Mouse (Mus musculus): ENCODE measurements around the gene Rnf111.

Gene Rnf111

GRCm38 (mm10) chr9:70396083-70396482 is 107.4 kb downstream of the Rnf111 start:
- in situ Hi-C loops (cut with MboI, MseI) = loop anchor here (10.0 kb wide), 1 partner anchor 291 kb away; no protein-coding TSS in a partner anchor

DNA sequence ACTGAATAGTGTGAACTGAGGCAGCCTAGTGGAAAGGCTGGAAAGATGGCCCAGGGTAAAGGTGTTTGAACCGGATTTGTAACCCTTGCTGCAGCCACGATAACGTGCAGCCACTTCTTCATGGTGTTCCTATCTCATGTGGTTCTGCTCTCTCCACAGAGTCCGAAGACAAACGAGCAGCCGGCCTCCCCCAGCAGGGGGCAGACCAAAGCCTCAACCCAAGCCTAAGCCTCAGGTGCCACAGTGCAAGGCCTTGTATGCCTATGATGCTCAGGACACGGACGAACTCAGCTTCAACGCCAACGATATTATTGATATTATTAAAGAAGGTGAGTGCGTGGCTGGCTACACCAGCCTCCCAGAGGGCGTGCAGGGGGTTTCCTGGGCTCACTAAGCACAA is 107.9 kb downstream of the Rnf111 start:
- in situ Hi-C loops (cut with MboI, MseI) = loop anchor here (10.0 kb wide), 1 partner anchor 291 kb away; no protein-coding TSS in a partner anchor

- in situ Hi-C loops (cut with MboI, MseI) = loop anchor here (10.0 kb wide), 1 partner anchor 288 kb away; no protein-coding TSS in a partner anchor
Measured at GRCm38 (mm10) chr9:70392563-70392907, 111.0 kb downstream of the Rnf111 start.

DNA sequence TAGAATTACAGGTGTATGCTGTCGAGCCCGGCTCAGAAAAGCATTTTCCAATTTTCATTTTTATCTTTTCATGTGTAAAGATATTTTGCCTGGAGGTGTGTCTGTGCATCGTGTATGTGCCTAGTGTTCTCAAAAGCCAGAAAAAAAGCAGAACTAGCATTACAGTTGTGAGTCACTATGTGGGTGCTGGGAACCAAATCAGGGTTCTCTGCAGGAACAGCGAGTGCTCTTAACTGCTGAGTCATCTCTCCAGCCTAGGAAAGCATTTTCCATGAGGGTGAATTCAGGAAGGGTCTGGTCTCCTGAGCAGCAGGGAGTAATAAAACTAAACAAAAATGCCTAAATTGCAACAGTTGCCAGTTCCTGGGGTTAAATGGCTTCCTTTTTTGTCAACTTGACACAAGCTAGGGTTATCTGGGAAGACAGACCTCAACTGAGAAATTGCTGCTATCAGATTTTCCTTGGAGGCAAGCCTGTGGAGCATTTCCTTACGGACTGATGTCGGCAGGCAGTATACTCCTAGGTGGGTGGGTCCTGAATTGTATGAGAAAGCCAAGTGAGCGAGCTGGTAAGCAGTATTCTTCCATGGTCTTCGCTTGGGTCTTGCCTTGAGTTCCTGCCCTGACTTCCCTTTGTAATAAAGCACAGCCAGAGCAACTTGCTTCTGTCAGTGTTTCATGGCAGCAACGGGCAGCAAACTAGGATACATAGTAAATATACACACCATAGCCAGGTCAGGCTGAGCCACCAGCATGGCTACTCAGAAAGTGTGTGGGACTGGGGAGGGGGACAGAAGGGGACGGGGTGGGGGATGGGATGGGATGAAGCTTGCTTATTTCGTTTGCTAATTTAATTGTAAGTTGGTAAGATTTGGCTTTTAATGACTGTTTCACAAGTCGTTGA is 111.6 kb downstream of the Rnf111 start:
- in situ Hi-C loops (cut with MboI, MseI) = loop anchor here (10.0 kb wide), 1 partner anchor 287 kb away; no protein-coding TSS in a partner anchor

GRCm38 (mm10) chr9:70391042-70391441 is 112.5 kb downstream of the Rnf111 start:
- in situ Hi-C loops (cut with MboI, MseI) = loop anchor here (10.0 kb wide), 1 partner anchor 286 kb away; no protein-coding TSS in a partner anchor

GRCm38 (mm10) chr9:70389548-70389947 is 114.0 kb downstream of the Rnf111 start:
- in situ Hi-C loops (cut with MboI, MseI) = no loop called here

- in situ Hi-C loops (cut with MboI, MseI) = no loop called here
Measured at GRCm38 (mm10) chr9:70387410-70388119, 116.0 kb downstream of the Rnf111 start.

- in situ Hi-C loops (cut with MboI, MseI) = no loop called here
Measured at GRCm38 (mm10) chr9:70384958-70385728, 118.4 kb downstream of the Rnf111 start.

DNA sequence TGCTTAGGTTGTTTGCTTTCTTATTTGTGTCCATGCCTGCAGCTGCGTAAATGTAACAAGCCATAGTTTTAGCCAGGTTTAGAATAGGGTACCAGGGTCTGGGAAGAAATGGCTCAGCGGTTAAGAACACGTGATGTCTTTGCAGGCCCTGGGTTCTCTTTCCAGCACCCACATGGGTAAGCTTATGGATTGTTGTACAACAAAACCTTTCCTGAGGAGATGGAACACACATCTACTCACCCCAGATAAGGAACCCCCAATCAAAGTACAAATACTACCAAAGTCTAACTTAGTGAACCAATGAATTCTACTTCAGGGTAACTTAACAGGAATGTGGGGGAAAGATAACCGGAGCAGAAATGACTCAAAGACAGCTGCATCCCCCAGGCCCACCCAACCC is 119.0 kb downstream of the Rnf111 start:
- in situ Hi-C loops (cut with MboI, MseI) = no loop called here

DNA sequence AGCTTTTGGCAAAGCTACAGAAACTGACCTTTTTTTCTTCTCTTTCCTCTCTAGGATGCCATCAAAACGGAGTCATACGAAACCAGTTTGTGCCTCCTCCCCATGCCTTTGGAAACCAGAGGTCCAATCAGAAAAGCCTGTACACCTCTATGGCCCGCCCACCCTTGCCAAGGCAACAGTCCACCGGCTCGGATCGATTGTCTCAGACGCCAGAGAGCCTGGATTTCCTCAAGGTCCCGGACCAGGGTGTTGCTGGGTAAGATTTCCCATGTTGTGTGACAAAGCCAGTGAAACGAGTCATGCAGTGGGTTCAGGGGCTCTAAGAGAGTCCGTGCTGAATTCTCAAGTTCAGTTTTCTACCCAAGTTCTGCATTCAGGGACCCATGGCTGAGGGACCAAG is 119.8 kb downstream of the Rnf111 start:
- in situ Hi-C loops (cut with MboI, MseI) = no loop called here

GRCm38 (mm10) chr9:70382091-70382490 is 121.4 kb downstream of the Rnf111 start:
- in situ Hi-C loops (cut with MboI, MseI) = no loop called here

DNA sequence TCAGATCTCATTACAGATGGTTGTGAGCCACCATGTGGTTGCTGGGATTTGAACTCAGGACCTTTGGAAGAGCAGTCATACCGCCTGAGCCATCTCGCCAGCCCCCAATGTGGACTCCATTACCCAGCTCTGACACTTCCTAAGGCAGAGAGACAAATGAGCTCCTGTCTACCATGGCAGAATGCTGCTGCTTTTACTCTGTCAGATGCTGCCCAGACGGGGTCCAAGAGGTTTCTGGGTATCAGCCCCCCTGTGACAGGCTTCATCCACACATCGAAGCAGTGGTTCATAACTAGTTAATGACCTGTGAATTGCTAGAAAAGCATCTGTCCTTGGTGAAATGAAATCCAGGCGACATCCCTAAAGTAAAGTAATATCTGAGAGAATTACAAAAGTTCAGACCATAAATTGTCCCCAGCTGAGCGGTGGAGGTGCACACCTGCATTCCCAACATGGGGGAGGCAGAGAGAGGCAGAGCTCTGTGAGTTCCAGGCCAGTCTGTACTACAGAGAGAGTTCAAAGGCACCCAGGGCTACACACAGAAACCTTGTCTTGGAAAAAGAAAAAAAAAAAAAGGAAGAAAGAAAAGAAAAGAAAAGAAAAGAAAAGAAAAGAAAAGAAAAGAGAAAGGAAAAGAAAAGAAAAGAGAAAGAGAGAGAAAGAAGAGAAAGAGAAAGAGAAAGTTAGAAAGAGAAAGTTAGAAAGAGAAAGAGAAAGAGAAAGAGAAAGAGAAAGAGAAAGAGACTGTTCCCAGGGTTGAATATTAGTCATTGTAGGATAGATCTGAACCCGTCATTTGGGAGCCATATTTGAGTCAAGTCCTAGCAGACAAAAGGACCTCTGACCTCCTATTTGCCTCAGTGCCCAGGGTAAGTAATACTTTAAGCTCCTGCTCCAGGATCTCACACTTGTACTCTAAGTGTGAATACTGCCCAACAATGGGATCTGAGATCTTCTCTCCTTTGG is 123.7 kb downstream of the Rnf111 start:
- in situ Hi-C loops (cut with MboI, MseI) = no loop called here
